Mouse (Mus musculus): ENCODE data around the gene Arsb. TPM values are rescaled to one million over a fixed set of nuclear protein-coding genes. Genes with fewer than 3 reads are reported as not detected.

The Arsb gene
- total RNA-seq, 2 experiments from 2014 or later, result 6.1 to 7.9 TPM

GRCm38 (mm10) chr13:93871681-93872080, 100.3 kb downstream of the Arsb start:
- intact Hi-C loops (cut with DNase I; ENCODE audit: low total_unique reads), result no loop called here
- DNase-seq, result no peak

- intact Hi-C loops (cut with DNase I; ENCODE audit: low total_unique reads), result no loop called here
- no peak for DNase-seq
Observed at GRCm38 (mm10) chr13:93872591-93872990, 101.2 kb downstream of the Arsb start.

DNA sequence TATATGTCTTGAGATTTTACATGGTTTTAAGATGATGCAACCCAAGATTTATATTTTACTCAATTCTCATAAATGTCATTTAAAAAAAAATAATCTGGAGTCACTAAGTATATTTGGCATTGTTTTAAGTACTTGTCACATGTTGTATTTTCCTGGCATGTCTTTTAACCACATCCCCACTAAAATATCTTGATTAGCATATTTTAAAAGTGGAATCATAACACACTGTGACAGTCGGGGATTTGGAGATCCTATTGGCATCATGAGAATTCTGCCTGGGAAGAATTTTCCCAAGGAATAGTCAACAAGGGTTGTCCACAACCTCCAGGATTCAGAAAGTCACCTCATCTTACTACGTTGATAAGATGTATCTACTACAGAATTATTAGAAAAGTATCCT, 106.5 kb downstream of the Arsb start:
- no peak for DNase-seq
- intact Hi-C loops (cut with DNase I; ENCODE audit: low total_unique reads), result no loop called here

DNA sequence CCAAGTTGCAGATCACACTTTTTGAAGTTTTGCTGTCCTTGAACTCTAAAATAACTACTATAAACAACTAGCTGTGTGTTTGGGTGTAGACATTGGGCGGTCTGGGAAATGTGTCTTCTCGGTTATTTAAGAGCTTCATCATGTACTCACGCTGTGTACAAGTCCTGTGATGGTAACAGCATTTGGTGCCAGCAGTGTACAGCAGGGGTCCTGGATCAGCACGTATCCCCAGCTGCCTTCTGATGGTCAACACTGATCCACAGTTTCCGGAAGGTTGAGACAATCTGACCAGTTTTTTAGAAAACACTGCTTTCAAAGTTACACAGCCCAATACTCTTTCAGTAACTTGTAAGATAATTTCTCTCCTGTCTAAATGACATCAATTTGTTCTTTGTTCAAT, 108.0 kb downstream of the Arsb start:
- no peak for DNase-seq
- intact Hi-C loops (cut with DNase I; ENCODE audit: low total_unique reads), result no loop called here

GRCm38 (mm10) chr13:93882132-93882531, 110.7 kb downstream of the Arsb start:
- DNase-seq, result no peak
- intact Hi-C loops (cut with DNase I; ENCODE audit: low total_unique reads), result no loop called here

DNA sequence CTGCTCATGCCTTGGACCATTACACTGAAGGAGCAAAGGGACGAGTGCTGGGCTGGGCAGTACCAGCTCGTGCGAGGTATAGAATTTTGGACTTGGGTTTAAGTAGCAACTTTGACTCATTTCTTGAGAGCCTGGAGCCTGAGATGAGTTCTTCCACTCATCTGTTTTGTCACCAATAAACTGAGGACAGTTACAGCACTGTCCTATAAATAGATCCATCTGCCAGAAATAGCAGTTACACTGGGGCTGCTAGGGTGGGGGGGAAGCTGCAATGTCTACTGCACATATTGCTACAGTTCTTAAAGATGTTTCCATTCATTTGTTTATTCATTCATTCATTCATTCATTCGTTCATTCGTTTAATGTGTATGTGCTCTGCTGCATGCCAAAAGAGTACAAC, 115.6 kb downstream of the Arsb start:
- intact Hi-C loops (cut with DNase I; ENCODE audit: low total_unique reads), result no loop called here
- no peak for DNase-seq

DNA sequence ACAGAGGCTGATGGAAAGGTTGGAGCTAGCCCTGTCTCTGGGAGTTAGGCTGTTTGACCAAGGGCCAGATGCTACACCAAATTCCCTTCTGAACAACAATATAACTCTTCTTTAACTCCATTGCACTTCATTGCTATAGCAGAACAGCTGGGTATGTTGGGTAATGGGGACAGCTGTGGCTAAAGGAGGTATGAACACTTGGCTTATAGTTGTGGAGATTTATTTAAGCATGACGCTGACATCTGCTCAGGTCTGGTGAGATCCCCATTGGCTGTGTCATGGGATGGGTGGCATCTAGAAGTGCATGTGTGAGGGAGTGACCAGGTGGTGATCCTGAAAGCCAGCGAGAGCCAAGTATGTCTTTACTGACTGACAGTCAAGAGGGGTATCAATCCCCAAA, 116.8 kb downstream of the Arsb start:
- no peak for DNase-seq
- intact Hi-C loops (cut with DNase I; ENCODE audit: low total_unique reads), result no loop called here

GRCm38 (mm10) chr13:93888916-93889315, 117.5 kb downstream of the Arsb start:
- DNase-seq, result no peak
- intact Hi-C loops (cut with DNase I; ENCODE audit: low total_unique reads), result no loop called here

DNA sequence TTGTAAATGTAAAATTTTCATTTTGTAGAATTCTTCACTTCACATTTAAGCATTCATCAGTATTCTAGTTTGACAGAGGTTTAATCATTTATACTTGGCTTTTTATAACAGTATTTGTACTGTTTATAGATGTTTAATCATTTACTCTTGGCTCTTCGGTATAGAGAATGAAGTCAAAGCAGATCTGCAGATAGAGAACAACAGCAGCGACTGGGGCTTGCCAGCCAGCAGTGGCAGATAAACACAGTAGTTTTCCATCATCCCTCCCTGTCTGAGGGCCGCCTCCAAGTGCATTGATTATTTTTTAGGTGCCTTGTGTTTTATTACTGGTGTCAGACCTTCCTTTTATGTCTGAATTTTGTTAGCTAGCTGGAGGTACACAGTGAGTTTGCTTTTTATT, 118.6 kb downstream of the Arsb start:
- intact Hi-C loops (cut with DNase I; ENCODE audit: low total_unique reads), result no loop called here
- no peak for DNase-seq

- intact Hi-C loops (cut with DNase I; ENCODE audit: low total_unique reads), result no loop called here
- DNase-seq, result no peak
Observed at GRCm38 (mm10) chr13:93891276-93891675, 119.8 kb downstream of the Arsb start.

GRCm38 (mm10) chr13:93892101-93892500, 120.7 kb downstream of the Arsb start:
- DNase-seq, result no peak
- intact Hi-C loops (cut with DNase I; ENCODE audit: low total_unique reads), result no loop called here

DNA sequence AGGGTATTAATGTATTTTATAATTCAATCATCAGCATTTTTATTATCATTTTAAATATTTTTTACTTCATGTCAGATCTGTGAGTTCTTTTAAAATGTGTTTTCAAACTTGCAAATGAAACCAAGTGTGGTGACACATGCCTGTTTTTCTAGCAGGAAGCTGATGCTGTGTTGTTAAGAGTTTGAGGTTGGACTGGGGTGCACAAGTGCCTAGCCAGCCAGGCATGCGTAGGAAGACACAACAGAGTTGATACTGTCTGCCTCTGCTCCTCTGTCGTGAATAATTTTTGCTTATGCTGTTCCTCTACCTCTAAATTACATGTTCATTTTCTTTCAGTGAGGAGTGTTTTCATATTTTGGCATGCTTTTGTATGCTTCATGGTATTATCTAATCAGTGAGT, 122.7 kb downstream of the Arsb start:
- intact Hi-C loops (cut with DNase I; ENCODE audit: low total_unique reads), result no loop called here
- no peak for DNase-seq

- no peak for DNase-seq
- intact Hi-C loops (cut with DNase I; ENCODE audit: low total_unique reads), result no loop called here
Observed at GRCm38 (mm10) chr13:93895430-93895829, 124.0 kb downstream of the Arsb start.

- DNase-seq, result no peak
Observed at GRCm38 (mm10) chr13:93897943-93898826, 126.8 kb downstream of the Arsb start.

GRCm38 (mm10) chr13:93899378-93900256, 128.2 kb downstream of the Arsb start:
- DNase-seq, result no peak
- intact Hi-C loops (cut with DNase I; ENCODE audit: low total_unique reads), result no loop called here

More at GRCm38 (mm10) chr13:93897943-93898826, 126.8 kb downstream of the Arsb start:
- intact Hi-C loops (cut with DNase I; ENCODE audit: low total_unique reads), result no loop called here

GRCm38 (mm10) chr13:93900934-93901626, 129.7 kb downstream of the Arsb start:
- intact Hi-C loops (cut with DNase I; ENCODE audit: low total_unique reads), result no loop called here
- DNase-seq, result no peak

- no peak for DNase-seq
- intact Hi-C loops (cut with DNase I; ENCODE audit: low total_unique reads), result no loop called here
Observed at GRCm38 (mm10) chr13:93902126-93902525, 130.7 kb downstream of the Arsb start.

- DNase-seq, result no peak
- intact Hi-C loops (cut with DNase I; ENCODE audit: low total_unique reads), result no loop called here
Observed at GRCm38 (mm10) chr13:93906552-93907245, 135.3 kb downstream of the Arsb start.

DNA sequence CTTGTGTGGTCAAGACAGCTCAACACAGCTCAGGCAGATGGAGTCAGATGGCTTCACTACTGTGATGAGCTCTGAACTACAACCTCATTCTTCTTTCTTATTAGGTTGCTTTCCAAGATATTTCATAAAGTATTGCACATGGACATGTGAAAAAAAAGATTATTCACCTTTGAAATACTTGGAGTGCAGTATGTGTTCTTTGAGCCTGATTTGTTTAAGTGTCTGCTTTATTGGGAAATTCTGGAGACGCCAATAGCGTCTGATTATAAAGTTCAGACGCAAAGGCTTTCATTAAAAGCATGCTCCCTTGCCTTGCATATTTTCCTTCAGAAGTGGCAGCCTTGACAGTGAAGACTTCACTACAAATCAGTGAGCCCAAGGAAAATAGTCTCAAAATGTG, 136.5 kb downstream of the Arsb start:
- no peak for DNase-seq

More for the DNA sequence above, 136.5 kb downstream of the Arsb start:
- intact Hi-C loops (cut with DNase I; ENCODE audit: low total_unique reads), result no loop called here

Data from gastrocnemius, postnatal 14 days (tissue).